Mouse (Mus musculus): ENCODE data around the gene Gpx4. TPM values are rescaled to one million over a fixed set of nuclear protein-coding genes. Genes with fewer than 3 reads are reported as not detected.

The Gpx4 gene
- polyA plus RNA-seq, 1 experiment from 2014 or later = 488 TPM

DNA sequence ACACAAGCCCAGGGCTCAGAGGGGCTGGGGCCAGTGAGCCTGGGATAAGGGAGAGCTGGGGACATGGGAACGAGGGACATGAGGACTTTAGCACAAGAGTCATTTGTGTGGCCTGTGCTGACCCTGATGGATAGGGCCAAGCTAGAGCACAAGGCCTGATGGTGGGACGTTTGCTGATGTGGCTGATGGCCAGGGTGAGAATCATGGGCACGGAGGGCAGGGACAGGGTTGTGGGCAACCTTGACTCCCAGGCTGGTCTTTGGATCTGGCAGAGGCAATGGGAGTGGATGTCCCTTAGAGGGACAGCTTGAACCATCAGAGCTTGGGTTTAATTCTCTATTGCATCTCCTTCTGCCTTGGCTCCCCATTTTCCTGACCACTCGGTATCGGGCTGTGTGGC is 30.3 kb downstream of the Gpx4 start:
- H3K36me3 ChIP-seq = peaks cover 51% of the 10 kb centered on the region
- no peak overlapping the region for H3K4me2 ChIP-seq
- peaks cover 24% of the 10 kb centered on the region for H3K4me1 ChIP-seq
- no peak overlapping the region for H3K27ac ChIP-seq
- WGBS = 85% methylated on average over 5 of the region's 5 CpGs
- no peaks in the 10 kb centered on the region for H3K9me3 ChIP-seq
- no peak overlapping the region for H3K4me3 ChIP-seq
- 0 out of 2 replicates have a peak overlapping the region, but pooled peaks have one; percentile 16 for H3K9ac ChIP-seq
- H3K27me3 ChIP-seq = no peaks in the 10 kb centered on the region
- no peak for ATAC-seq (ENCODE audit: insufficient number of reproducible peaks, insufficient read depth, low FRiP score, low TSS enrichment, low read depth)

DNA sequence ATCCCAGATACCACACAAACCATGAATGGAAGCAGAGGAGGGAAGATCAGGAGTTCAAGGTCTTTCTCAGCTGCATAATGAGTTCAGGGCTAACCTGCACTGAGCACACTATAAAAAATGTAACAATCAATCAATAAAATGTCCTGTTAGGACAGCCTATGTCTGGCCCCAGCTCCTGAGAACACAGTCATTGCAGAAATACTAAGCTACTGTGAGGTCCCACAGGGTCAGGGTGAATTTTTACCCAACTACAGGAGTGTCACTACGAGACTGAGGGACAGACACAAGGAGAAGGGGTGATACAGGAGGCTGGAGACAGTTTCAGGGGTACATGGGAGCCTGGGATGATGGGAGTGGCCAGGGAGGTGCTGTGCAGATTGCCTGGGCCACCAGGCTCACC is 31.4 kb downstream of the Gpx4 start:
- Histone ChIP-seq H3K9ac (no peak overlapping the region), H3K36me3 (peaks cover 61% of the 10 kb centered on the region), H3K4me2 (no peak overlapping the region), H3K4me1 (peaks cover 14% of the 10 kb centered on the region), H3K27me3 (no peaks in the 10 kb centered on the region), H3K27ac (no peak overlapping the region), H3K9me3 (no peaks in the 10 kb centered on the region), H3K4me3 (no peak overlapping the region)
- 100% methylated on average over 1 of the region's 1 CpGs for WGBS
- no peak for ATAC-seq (ENCODE audit: insufficient number of reproducible peaks, insufficient read depth, low FRiP score, low TSS enrichment, low read depth)

- H3K9me3 ChIP-seq = no peaks in the 10 kb centered on the region
- no peak overlapping the region for H3K4me3 ChIP-seq
- no peak for ATAC-seq (ENCODE audit: insufficient number of reproducible peaks, insufficient read depth, low FRiP score, low TSS enrichment, low read depth)
- 77% methylated on average over 16 of the region's 16 CpGs for WGBS
- peaks cover 82% of the 10 kb centered on the region for H3K36me3 ChIP-seq
- H3K4me1 ChIP-seq = peaks cover 6% of the 10 kb centered on the region
- H3K27ac ChIP-seq = no peak overlapping the region
- H3K4me2 ChIP-seq = no peak overlapping the region
- H3K9ac ChIP-seq = peak overlapping the region; percentile 7; the same call in 1 of the 2 replicates
- H3K27me3 ChIP-seq = no peaks in the 10 kb centered on the region
Measured at GRCm38 (mm10) chr10:80080396-80081070, 33.6 kb downstream of the Gpx4 start.

GRCm38 (mm10) chr10:80081075-80081474 is 34.1 kb downstream of the Gpx4 start:
- WGBS = 73% methylated on average over 3 of the region's 3 CpGs
- Histone ChIP-seq H3K4me1 (peaks cover under 1% of the 10 kb centered on the region), H3K27ac (no peak overlapping the region), H3K4me3 (no peak overlapping the region), H3K4me2 (no peak overlapping the region), H3K27me3 (no peaks in the 10 kb centered on the region), H3K9me3 (no peaks in the 10 kb centered on the region), H3K36me3 (peaks cover 82% of the 10 kb centered on the region), H3K9ac (peak overlapping the region; percentile 7; the same call in 1 of the 2 replicates)
- ATAC-seq (ENCODE audit: insufficient number of reproducible peaks, insufficient read depth, low FRiP score, low TSS enrichment, low read depth) = no peak

DNA sequence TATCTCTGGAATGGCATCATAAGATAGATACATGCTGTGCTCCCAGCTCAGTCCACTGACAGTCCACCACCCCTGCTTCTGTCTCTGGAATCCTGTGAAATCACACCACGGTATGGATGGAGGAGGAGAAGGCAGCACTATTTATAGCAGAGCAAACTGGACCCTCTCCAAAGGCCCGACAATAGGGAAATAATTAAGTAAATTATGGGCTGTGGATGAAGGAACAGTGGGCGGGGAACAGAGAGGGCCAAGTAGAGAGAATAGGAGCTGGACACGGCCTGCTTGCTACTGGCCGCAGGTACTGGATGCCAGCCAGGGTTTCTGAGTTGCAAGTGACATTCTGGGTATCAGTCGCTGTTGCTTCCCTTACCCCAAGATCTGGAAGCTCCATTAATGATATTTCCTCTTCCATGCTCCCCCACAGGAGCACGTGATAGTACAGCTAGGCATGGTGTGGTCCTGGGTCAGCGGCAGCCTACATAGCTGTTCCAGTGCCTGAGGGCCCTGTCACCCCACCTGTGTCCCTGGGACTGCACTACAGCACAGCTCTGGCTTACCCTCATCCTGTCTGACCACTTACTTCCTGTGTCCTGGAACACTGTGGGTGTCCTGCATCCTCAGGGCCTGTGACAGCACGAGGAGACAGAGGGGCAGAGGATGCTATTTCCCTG is 38.0 kb downstream of the Gpx4 start:
- Histone ChIP-seq H3K27ac (no peak overlapping the region), H3K9me3 (no peaks in the 10 kb centered on the region), H3K4me1 (0 out of 2 replicates have a peak, but pooled peaks cover 2% of the 10 kb centered on the region), H3K4me3 (no peak overlapping the region), H3K9ac (peak overlapping the region; percentile 37; the same call in 1 of the 2 replicates), H3K36me3 (peaks cover 56% of the 10 kb centered on the region), H3K4me2 (no peak overlapping the region), H3K27me3 (no peaks in the 10 kb centered on the region)
- 66% methylated on average over 9 of the region's 9 CpGs for WGBS
- ATAC-seq (ENCODE audit: insufficient number of reproducible peaks, insufficient read depth, low FRiP score, low TSS enrichment, low read depth) = no peak

GRCm38 (mm10) chr10:80086847-80087246 is 39.9 kb downstream of the Gpx4 start:
- H3K36me3 ChIP-seq = peaks cover 39% of the 10 kb centered on the region
- 62% methylated on average over 3 of the region's 3 CpGs for WGBS
- H3K4me1 ChIP-seq = 0 out of 2 replicates have a peak, but pooled peaks cover 2% of the 10 kb centered on the region
- ATAC-seq (ENCODE audit: insufficient number of reproducible peaks, insufficient read depth, low FRiP score, low TSS enrichment, low read depth) = no peak
- no peak overlapping the region for H3K4me2 ChIP-seq
- no peaks in the 10 kb centered on the region for H3K27me3 ChIP-seq
- 0 out of 2 replicates have a peak overlapping the region, but pooled peaks have one; percentile 36 for H3K9ac ChIP-seq
- H3K4me3 ChIP-seq = no peak overlapping the region
- H3K27ac ChIP-seq = no peak overlapping the region
- no peaks in the 10 kb centered on the region for H3K9me3 ChIP-seq

DNA sequence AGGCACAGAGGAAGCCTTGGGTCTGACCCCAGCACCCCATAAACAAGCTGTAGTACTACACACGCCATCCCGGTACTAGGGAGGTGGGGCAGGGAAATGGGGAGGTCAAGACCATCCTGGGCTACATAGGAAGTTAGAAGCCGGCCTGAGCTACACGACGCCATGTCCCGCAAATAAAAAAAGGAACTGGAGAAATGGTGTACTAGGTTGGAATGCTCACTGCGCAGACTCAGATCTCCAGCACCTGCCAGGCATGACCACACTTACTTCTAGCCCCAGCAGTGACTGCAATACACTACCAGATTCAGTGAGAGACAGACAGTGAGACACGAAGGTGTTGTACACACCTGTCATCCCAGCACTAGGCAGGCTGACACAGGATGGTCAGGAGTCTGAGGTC is 40.5 kb downstream of the Gpx4 start:
- no peak for ATAC-seq (ENCODE audit: insufficient number of reproducible peaks, insufficient read depth, low FRiP score, low TSS enrichment, low read depth)
- H3K9ac ChIP-seq = no peak overlapping the region
- WGBS = 91% methylated on average over 8 of the region's 8 CpGs

DNA sequence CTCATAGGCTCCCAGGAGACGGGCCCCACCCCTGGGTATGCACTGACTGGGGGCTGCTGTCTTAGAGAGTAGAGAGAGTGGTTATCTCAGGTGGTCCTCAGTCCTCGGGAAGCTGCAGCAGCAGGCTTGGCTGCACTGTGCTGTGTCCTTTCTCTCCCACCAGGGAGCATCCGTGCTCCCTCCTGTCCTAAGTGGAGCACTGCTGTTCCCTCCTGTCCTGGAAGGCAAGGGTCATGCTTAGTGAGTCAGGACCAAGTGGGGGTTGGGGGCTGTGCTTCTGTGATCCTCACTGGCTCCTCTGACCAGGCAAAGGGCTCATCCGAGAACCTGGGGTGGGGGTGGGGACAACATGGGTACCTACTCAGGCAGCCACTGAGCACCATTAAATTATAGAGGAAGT is 42.2 kb downstream of the Gpx4 start:
- Histone ChIP-seq H3K4me1 (0 out of 2 replicates have a peak, but pooled peaks cover 2% of the 10 kb centered on the region), H3K4me2 (no peak overlapping the region), H3K27ac (no peak overlapping the region), H3K36me3 (peaks cover 16% of the 10 kb centered on the region), H3K9me3 (no peaks in the 10 kb centered on the region), H3K9ac (0 out of 2 replicates have a peak overlapping the region, but pooled peaks have one; percentile 27), H3K4me3 (no peak overlapping the region), H3K27me3 (no peaks in the 10 kb centered on the region)
- 55% methylated on average over 4 of the region's 4 CpGs for WGBS
- no peak for ATAC-seq (ENCODE audit: insufficient number of reproducible peaks, insufficient read depth, low FRiP score, low TSS enrichment, low read depth)

More for the DNA sequence above, 40.5 kb downstream of the Gpx4 start:
- Histone ChIP-seq H3K27ac (no peak overlapping the region), H3K4me2 (no peak overlapping the region), H3K9me3 (no peaks in the 10 kb centered on the region), H3K4me3 (no peak overlapping the region), H3K4me1 (0 out of 2 replicates have a peak, but pooled peaks cover 2% of the 10 kb centered on the region), H3K27me3 (no peaks in the 10 kb centered on the region), H3K36me3 (peaks cover 32% of the 10 kb centered on the region)

- 88% methylated on average over 6 of the region's 6 CpGs for WGBS
- Histone ChIP-seq H3K4me1 (peaks cover 10% of the 10 kb centered on the region; the same call in 1 of the 2 replicates), H3K4me2 (no peak overlapping the region), H3K36me3 (0 out of 2 replicates have a peak, but pooled peaks cover 3% of the 10 kb centered on the region), H3K27me3 (no peaks in the 10 kb centered on the region), H3K27ac (no peak overlapping the region), H3K4me3 (no peak overlapping the region), H3K9ac (no peak overlapping the region), H3K9me3 (no peaks in the 10 kb centered on the region)
- ATAC-seq (ENCODE audit: insufficient number of reproducible peaks, insufficient read depth, low FRiP score, low TSS enrichment, low read depth) = no peak
Measured at GRCm38 (mm10) chr10:80091527-80091926, 44.6 kb downstream of the Gpx4 start.

GRCm38 (mm10) chr10:80092690-80093089 is 45.7 kb downstream of the Gpx4 start:
- Histone ChIP-seq H3K4me3 (no peak overlapping the region), H3K27ac (no peak overlapping the region), H3K9ac (no peak overlapping the region), H3K4me1 (peaks cover 22% of the 10 kb centered on the region), H3K36me3 (0 out of 2 replicates have a peak, but pooled peaks cover 3% of the 10 kb centered on the region), H3K27me3 (no peaks in the 10 kb centered on the region), H3K4me2 (no peak overlapping the region), H3K9me3 (no peaks in the 10 kb centered on the region)
- no peak for ATAC-seq (ENCODE audit: insufficient number of reproducible peaks, insufficient read depth, low FRiP score, low TSS enrichment, low read depth)
- WGBS = 80% methylated on average over 5 of the region's 5 CpGs

GRCm38 (mm10) chr10:80094085-80094484 is 47.1 kb downstream of the Gpx4 start:
- H3K4me2 ChIP-seq = no peak overlapping the region
- no peaks in the 10 kb centered on the region for H3K27me3 ChIP-seq
- H3K4me3 ChIP-seq = no peak overlapping the region
- no peak for ATAC-seq (ENCODE audit: insufficient number of reproducible peaks, insufficient read depth, low FRiP score, low TSS enrichment, low read depth)
- H3K36me3 ChIP-seq = 0 out of 2 replicates have a peak, but pooled peaks cover 3% of the 10 kb centered on the region
- peaks cover 30% of the 10 kb centered on the region for H3K4me1 ChIP-seq
- 87% methylated on average over 6 of the region's 6 CpGs for WGBS
- H3K9me3 ChIP-seq = no peaks in the 10 kb centered on the region
- H3K9ac ChIP-seq = no peak overlapping the region
- H3K27ac ChIP-seq = peak overlapping the region; percentile 4; the same call in 1 of the 2 replicates

All from embryonic facial prominence, embryonic 13.5 days (tissue).